Mouse (Mus musculus): ENCODE measurements at regions not wholly inside any gene's neighbourhood (a gene's known extent, or its start where the extent isn't known, plus 50 kb on each side); places are given as distances from the start of the nearest gene placed in this dataset.

- DNase-seq = no peak
Observed at GRCm38 (mm10) chr6:99933404-99933803, 207.2 kb upstream of the Prok2 start.

DNA sequence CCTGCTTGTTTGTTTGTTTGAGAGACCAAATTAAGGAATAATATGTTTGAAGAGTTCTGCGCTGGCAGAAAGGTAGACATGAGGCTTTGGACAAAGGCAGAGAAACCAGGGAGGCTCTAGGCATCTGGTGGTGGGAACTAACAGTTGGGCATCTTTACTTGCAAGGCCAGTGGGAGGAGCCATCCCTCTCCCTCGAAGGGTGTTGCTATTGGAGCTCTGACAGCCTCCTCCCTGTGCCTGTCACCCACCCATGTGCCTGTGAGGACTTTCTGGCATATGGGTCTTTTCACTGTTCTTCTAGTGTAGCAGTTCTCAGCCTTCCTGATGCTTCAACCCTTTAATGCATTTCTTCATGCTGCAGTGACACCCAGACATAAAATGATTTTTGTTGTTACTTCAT is 206.7 kb upstream of the Prok2 start:
- no peak for DNase-seq

DNA sequence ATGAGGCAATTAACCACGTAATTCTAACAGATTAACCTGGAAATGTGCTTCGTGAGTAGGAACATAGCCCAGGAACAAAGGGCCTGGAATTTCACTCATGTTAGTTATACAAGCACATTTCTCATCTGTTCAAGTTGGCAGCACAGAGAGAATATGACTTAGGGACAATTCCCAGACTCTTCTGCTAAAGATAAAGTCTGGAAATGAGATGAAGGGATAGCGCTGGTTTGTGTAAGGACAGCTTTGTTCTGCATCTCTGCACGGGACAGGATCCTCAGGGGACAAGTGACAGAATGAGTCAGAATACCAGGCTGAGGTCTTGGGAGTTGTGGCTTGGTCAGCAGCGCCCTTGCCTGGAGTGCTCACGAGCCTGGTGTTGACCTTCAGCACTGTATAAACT is 206.2 kb upstream of the Prok2 start:
- DNase-seq = no peak

DNA sequence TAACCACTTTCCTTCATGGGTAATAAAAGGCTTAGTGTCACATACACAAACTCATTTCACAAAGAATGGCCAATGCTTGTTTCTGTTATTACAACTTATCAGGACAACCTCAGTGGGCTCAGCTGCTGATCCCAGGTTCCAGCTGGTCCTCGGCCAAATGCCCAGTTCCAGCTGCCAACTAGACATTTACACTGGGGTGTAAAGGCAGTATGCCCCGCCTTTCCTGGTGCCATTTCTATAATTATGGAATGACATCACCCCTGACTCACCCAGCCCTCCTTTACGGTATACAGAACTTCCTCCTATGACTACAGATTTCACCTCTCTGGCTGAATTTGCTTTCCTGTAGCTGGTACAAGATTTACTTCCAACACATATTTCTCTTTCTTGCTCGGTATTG is 205.4 kb upstream of the Prok2 start:
- DNase-seq = no peak

- DNase-seq = no peak
Observed at GRCm38 (mm10) chr6:99930316-99930715, 204.1 kb upstream of the Prok2 start.

- no peak for DNase-seq
Observed at GRCm38 (mm10) chr6:99927933-99928555, 201.9 kb upstream of the Prok2 start.

- no peak for DNase-seq
Observed at GRCm38 (mm10) chr6:99924181-99924580, 198.0 kb upstream of the Prok2 start.

DNA sequence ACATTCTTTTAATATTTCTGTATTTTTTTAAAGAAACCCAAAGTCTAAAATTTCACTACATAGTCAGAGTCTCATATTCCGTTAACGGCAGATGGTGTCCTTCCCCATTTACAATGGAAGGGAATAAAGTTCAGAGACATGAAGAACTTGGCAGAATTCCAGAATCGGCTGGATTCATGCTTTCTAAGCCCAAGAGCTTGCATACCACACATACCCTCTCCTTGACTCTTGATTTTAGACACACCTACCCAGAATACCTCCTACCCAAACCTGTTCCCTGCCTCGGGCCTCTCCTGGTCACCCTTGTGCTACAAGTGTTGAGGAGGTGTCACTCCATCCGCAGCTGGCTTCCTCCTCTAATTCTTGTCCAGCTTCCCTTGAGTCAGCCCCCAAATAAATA is 195.8 kb upstream of the Prok2 start:
- DNase-seq = peak in 1 of 2 experiments; percentile 17

- no peak for DNase-seq
Observed at GRCm38 (mm10) chr6:99919816-99920562, 193.8 kb upstream of the Prok2 start.

GRCm38 (mm10) chr6:99918351-99918750 is 192.2 kb upstream of the Prok2 start:
- DNase-seq = no peak

DNA sequence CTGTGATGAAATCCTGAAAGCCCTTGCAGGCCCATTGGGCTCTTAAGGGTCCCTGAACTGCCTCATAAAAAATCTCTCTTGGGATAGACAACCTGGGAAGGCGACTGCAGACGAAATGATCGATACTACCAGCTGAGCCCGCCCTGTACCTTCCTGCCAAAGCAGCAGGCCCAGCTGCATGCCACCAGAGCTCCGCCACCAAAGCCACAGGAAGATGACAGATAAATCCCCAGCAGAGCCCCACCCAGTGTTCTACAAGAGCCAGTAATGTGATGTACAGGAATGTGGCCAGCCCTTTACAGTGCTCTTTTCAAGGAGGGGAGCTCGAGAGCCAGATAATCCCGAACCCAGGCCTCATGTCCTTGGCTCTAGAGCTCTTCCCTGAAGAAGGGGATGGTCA is 183.7 kb upstream of the Prok2 start:
- DNase-seq = no peak

- DNase-seq = peak in 1 of 2 experiments; percentile 21
Observed at GRCm38 (mm10) chr6:99909459-99909858, 183.3 kb upstream of the Prok2 start.

GRCm38 (mm10) chr6:99908066-99908465 is 181.9 kb upstream of the Prok2 start:
- DNase-seq = no peak

- DNase-seq = no peak
Observed at GRCm38 (mm10) chr6:99905194-99905593, 179.0 kb upstream of the Prok2 start.

DNA sequence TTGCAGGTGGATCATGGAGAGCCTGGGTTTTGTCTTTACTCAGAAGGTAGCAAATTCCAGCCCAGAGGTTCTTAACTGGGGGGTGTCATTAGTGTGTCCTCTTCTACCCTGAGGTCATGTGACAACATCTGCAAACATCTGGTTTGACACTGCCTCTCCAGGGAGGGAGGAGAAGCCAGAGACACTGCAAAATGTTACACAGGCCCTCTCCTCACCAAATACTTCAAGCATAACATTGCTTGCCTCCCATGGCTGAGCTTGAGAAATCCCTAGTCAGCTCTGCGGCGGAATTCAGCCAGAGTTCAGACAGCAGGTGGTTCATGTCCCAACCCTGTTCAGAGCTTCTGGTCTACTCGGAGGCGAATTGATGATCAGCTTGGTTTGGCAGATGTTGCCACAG is 178.4 kb upstream of the Prok2 start:
- DNase-seq = peak in 1 of 2 experiments; percentile 16

- DNase-seq = peak; percentile 75 to 87
Observed at GRCm38 (mm10) chr6:99904044-99904443, 177.9 kb upstream of the Prok2 start.

GRCm38 (mm10) chr6:99901564-99901963 is 175.4 kb upstream of the Prok2 start:
- DNase-seq = no peak

- DNase-seq = no peak
Observed at GRCm38 (mm10) chr6:99901146-99901545, 175.0 kb upstream of the Prok2 start.

- DNase-seq = no peak
Observed at GRCm38 (mm10) chr6:99899704-99900103, 173.5 kb upstream of the Prok2 start.

DNA sequence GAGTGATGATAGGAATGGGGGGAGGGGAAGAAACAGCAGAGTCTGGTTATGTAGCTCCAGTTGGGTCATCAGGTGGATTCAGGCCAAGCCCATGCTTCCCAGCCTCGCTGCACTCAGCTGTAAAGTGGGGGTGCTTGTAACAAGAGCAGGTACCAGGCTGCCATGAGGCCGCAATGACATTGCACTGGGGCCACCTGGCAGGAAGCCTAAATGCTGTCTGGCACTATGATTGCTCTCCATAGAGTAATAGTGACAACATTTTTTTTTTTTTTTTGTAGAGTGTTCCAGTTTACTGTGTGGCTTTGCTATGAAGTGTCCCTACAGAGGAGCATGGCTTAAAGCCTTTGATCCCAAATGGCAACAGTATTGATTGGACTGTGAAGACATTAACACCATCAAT is 171.9 kb upstream of the Prok2 start:
- DNase-seq = no peak

DNA sequence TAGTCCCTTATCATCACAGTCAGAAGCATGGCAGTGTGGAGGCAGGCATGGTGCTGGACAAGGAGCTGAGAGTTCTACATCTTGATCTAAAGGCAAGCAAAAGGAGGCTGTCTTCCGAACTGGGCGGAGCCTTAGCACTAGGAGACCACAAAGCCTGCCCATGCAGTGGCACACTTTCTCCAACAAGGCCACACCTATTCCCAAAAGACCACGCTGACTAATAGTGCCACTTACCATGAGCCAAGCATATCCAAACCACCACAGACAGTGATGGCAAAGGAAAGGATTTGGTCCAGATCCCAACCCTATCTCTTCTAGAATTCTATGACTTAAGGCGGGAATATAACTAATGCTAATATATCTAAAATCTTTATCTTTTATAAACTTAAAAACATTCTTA is 169.4 kb upstream of the Prok2 start:
- DNase-seq = no peak

DNA sequence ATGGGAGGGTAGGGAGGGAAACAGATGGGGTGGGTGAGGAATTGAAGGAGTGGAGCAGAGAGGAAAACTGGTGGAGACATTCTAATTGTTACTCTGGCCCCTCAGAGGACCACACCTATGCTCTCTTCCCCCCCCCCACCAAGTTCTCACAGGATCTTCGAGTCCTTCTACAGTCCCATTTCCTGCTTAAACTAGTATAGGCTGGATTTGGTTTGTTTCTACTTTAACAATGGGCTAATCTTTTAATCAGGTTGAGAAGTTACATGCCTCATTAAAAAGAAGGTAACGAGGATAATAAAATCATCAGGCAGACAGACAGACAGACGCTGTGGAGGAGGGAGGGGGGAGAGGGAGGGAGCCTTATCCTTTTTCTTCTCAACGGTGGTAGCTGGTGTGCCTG is 167.7 kb upstream of the Prok2 start:
- DNase-seq = no peak

- no peak for DNase-seq
Observed at GRCm38 (mm10) chr6:99892204-99892603, 166.0 kb upstream of the Prok2 start.

- DNase-seq = no peak
Observed at GRCm38 (mm10) chr6:99891790-99892189, 165.6 kb upstream of the Prok2 start.

DNA sequence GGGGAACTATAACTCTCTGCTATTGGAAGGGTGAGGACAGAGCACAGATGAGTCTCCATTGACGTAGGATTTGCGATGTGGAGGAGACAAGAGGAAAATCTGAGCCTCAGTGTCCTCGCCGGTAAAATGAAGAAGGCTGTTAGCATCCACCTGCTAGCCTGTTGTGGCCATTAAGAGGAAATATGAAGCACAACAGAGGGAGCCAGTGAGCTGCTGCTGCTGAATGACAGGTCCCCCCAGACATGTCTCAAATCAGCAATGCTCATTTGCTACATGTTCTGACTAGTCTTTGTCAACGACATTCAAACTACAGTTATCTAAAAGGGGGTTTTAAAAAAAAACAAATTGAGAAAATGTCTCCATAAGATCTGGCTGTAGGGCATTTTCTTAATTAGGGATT is 164.6 kb upstream of the Prok2 start:
- no peak for DNase-seq
